Mouse (Mus musculus) heart, adult 2 months (tissue): ENCODE measurements around the gene Hps5. TPM values are rescaled to one million over a fixed set of nuclear protein-coding genes. Genes with fewer than 3 reads are reported as not detected.

Experiments used
- DNase-seq, 2 experiments: peaks; one replicate each; pipeline ENCODE4 v3.0.0; 2021
- H3K27ac ChIP-seq: fragments of 200-600 bp; 2 replicates; pipeline ENCODE4 v1.8.1; 2022
- H3K27me3 ChIP-seq: fragments of 200-500 bp; 2 replicates; pipeline ENCODE4 v1.6.1; 2012; ENCODE audit warnings: mild to moderate bottlenecking, low read length, inconsistent platforms, mixed read lengths; ENCODE audit not compliant: control insufficient read depth, insufficient read depth
- H3K36me3 ChIP-seq: fragments of 200-500 bp; 2 replicates; pipeline ENCODE4 v1.6.1; 2012; ENCODE audit warnings: low read length, inconsistent platforms; ENCODE audit not compliant: control insufficient read depth, insufficient read depth
- H3K4me1 ChIP-seq: fragments of 200-500 bp; 2 replicates; pipeline ENCODE4 v1.6.1; 2011; ENCODE audit warnings: low read length; ENCODE audit not compliant: control insufficient read depth, insufficient read depth
- H3K4me3 ChIP-seq: fragments of 200-600 bp; 2 replicates; pipeline ENCODE4 v1.8.1; 2022
- H3K79me2 ChIP-seq: fragments of 200-500 bp; replicated peaks from 2 replicates; pipeline ENCODE4 v1.6.1; 2012; ENCODE audit warnings: mild to moderate bottlenecking, inconsistent platforms, low read length, moderate library complexity, mixed read lengths; ENCODE audit not compliant: control insufficient read depth, insufficient read depth
- H3K9ac ChIP-seq: fragments of 200-500 bp; 2 replicates; pipeline ENCODE4 v1.6.1; 2012; ENCODE audit warnings: low read depth, mild to moderate bottlenecking, control low read depth, inconsistent platforms, low read length, mixed read lengths
- CTCF ChIP-seq: fragments of 200-600 bp; IDR thresholded peaks from 2 replicates; pipeline ENCODE4 v1.8.1; 2022; ENCODE audit warnings: antibody characterized with exemption, mild to moderate bottlenecking, moderate library complexity
- EP300 ChIP-seq: fragments of 200-500 bp; IDR thresholded peaks from 2 replicates; pipeline ENCODE4 v1.6.1; 2011; ENCODE audit warnings: low read depth, low read length, control low read depth; ENCODE audit not compliant: insufficient read depth
- POLR2A ChIP-seq: fragments of 200-500 bp; IDR thresholded peaks from 2 replicates; pipeline ENCODE4 v1.6.1; 2011; ENCODE audit warnings: mild to moderate bottlenecking, low read depth, low read length, control low read depth; ENCODE audit not compliant: insufficient read depth
- WGBS: fragments of 180-500 bp; shearing (Covaris S2); methylation state at CpG from one replicate; pipeline ENCODE4 v1.1.7; 2018; 5-methylcytosine and 5-hydroxymethylcytosine counted together
- intact Hi-C: fragments of 180-260 bp; cut with DNase I; formaldehyde crosslinking; loops from one replicate; pipeline ENCODE4 v1.15.1; 2025
- polyA plus RNA-seq: library from polyadenylated mRNA; depleted of rRNA; stranded (reverse); fragments of >200 nt; gene quantifications from 2 replicates; pipeline ENCODE4 v1.2.3, GENCODE M21; 2012
- total RNA-seq, 2 experiments: library from RNA; stranded (reverse); gene quantifications; 2 replicates each; pipeline ENCODE4 v1.2.3; 2021

Gene Hps5
- total and polyA plus RNA-seq, 3 experiments, result 5.2 to 9.2 (median 7.5) TPM

DNA sequence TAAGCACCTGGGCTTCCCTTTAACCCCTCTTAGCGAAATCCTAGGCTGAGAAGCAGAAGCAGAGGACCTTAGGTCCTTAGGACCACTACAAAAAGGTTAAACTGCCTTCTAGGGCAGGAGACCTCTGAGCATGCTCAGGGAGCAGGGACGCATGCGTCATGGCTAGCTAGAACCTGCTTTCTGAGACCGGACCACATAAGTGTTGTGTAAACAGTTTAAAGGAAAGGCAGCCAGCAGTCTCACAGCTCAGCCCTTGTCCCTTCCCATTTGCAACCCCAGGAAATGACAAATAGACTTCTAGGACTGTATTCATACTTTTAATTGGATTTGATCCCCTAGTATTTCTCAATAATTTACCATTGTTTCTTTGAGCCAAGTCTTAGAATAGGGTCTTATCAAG is 44.5 kb upstream of the Hps5 start:
- H3K27me3 ChIP-seq, result no peaks in the 10 kb centered on the region
- H3K36me3 ChIP-seq, result no peaks in the 10 kb centered on the region
- TF ChIP-seq POLR2A (no peak), EP300 (no peak), CTCF (no peak)
- intact Hi-C loops, result no loop called here
- WGBS, result 65% methylated on average over 4 of the region's 4 CpGs
- H3K79me2 ChIP-seq, result no peaks in the 10 kb centered on the region
- no peak for DNase-seq
- H3K4me3 ChIP-seq, result no peak overlapping the region
- H3K27ac ChIP-seq, result no peak overlapping the region
- peaks cover 19% of the 10 kb centered on the region for H3K4me1 ChIP-seq
- H3K9ac ChIP-seq, result no peak overlapping the region

DNA sequence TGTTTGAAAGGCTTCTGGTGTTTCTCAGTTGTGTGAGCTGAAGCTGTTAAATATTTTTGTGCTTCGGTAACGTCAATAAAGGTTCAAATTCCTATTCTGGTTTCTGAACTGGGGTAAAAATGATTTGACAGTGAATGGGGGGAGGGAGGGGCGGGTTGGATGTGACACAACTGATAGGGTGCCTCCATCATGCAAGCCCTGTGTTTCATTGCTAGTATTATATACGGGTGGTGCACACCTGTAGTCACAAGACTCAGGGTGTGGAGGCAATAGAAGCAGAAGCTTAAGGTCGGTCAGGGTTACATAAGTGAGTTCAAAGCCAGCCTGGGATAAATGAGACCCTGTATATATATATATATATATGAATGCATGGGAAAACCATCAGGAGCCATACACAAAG is 44.0 kb upstream of the Hps5 start:
- Histone ChIP-seq H3K79me2 (no peaks in the 10 kb centered on the region), H3K27ac (peak overlapping the region; percentile 84), H3K36me3 (no peaks in the 10 kb centered on the region), H3K4me1 (peaks cover 17% of the 10 kb centered on the region), H3K27me3 (no peaks in the 10 kb centered on the region), H3K4me3 (no peak overlapping the region), H3K9ac (no peak overlapping the region)
- DNase-seq, result no peak
- 81% methylated on average over 5 of the region's 5 CpGs for WGBS
- intact Hi-C loops, result no loop called here
- TF ChIP-seq CTCF (no peak), POLR2A (no peak), EP300 (no peak)

DNA sequence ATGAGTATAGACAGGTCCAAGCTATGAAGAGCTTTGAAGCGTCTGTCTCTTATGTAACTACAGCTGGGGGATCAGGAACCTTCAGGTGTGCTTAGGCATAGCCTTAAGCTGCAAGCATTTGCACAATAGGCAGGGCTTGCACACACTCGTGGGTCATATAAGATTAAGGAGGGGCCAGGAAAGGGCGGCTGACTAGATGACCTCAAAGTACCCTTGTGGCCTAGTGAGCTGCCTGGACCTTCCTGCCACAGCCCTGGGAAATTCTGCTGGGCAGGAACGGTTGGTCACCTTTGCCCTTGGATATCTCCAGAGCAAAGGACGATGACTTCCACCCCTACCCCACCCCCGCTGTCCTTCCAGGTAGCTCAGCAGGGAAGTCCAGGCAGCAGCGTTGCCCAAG is 43.6 kb upstream of the Hps5 start:
- intact Hi-C loops, result no loop called here
- Histone ChIP-seq H3K27me3 (no peaks in the 10 kb centered on the region), H3K36me3 (no peaks in the 10 kb centered on the region), H3K4me3 (no peak overlapping the region), H3K27ac (peak overlapping the region; percentile 84), H3K9ac (no peak overlapping the region), H3K79me2 (no peaks in the 10 kb centered on the region), H3K4me1 (peaks cover 15% of the 10 kb centered on the region)
- TF ChIP-seq POLR2A (no peak), EP300 (no peak)
- peak; percentile 42 to 47 for DNase-seq
- WGBS, result 28% methylated on average over 7 of the region's 7 CpGs

DNA sequence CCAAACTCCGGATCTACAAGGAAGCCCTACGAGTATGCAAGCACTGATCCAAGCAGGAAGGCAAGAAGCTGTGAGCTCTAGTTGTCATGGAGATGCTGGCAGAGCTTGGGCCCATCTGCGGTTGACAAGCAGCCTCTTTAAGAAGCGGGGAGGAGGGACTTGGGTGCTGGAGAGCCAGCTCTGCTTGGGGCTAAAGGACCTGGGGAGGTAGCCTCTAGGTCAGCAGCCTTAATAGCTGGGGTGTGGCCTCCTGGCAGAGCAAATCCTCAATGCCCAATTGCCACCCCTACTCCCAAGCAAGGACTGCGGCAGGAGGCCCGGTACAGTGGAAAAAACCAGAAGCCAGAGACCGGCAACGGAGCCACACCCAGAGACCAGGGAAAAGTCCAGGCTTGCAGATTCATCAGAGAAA is 43.0 kb upstream of the Hps5 start:
- no peaks in the 10 kb centered on the region for H3K36me3 ChIP-seq
- no peak for TF ChIP-seq CTCF
- TF ChIP-seq POLR2A, result peak; percentile 60; the same call in 1 of the 2 replicates
- 0 out of 2 replicates have a peak, but pooled peaks have one; percentile 23 for TF ChIP-seq EP300
- no peak overlapping the region for H3K9ac ChIP-seq
- no peaks in the 10 kb centered on the region for H3K79me2 ChIP-seq
- no peaks in the 10 kb centered on the region for H3K27me3 ChIP-seq
- H3K4me1 ChIP-seq, result peaks cover 15% of the 10 kb centered on the region
- 24% methylated on average over 8 of the region's 8 CpGs for WGBS
- DNase-seq, result peak; percentile 77 to 85
- peak overlapping the region; percentile 84 for H3K27ac ChIP-seq
- intact Hi-C loops, result no loop called here
- H3K4me3 ChIP-seq, result no peak overlapping the region

DNA sequence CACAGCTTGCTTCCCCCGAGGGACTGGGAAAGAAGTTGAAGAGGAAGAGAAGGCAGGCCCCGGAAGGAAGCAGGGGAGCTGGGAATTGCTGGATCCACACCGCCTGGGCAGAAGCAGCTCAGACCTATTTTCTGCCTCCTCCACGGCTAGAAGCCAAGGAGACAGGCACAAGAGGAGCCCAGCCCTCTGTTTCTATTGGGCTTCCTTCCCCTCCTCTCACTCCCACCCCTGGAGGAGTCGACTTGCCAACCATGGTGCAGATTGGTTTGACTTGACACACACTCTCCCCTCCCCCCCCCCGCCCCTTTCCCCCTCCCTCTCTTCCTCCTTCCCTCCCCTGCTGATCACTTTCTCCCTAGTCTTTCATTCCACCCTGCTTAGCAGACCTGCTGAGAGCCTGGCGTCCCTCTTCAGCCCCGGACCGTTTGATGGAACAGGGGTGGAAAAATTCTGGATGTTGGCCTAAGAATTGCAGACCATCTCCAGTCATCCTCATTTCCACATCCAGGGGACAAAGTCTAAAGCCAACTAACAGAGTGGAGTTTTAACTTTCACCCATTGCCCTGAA is 42.3 kb upstream of the Hps5 start:
- no peaks in the 10 kb centered on the region for H3K36me3 ChIP-seq
- H3K27me3 ChIP-seq, result no peaks in the 10 kb centered on the region
- 15% methylated on average over 7 of the region's 9 CpGs for WGBS
- no peaks in the 10 kb centered on the region for H3K79me2 ChIP-seq
- intact Hi-C loops, result no loop called here
- H3K4me3 ChIP-seq, result no peak overlapping the region
- no peak overlapping the region for H3K9ac ChIP-seq
- H3K4me1 ChIP-seq, result peaks cover 19% of the 10 kb centered on the region
- peak; percentile 67 to 74 for DNase-seq
- H3K27ac ChIP-seq, result peak overlapping the region; percentile 84
- TF ChIP-seq EP300, result 0 out of 2 replicates have a peak, but pooled peaks have one; percentile 26
- TF ChIP-seq POLR2A, result peak; percentile 72
- no peak for TF ChIP-seq CTCF

DNA sequence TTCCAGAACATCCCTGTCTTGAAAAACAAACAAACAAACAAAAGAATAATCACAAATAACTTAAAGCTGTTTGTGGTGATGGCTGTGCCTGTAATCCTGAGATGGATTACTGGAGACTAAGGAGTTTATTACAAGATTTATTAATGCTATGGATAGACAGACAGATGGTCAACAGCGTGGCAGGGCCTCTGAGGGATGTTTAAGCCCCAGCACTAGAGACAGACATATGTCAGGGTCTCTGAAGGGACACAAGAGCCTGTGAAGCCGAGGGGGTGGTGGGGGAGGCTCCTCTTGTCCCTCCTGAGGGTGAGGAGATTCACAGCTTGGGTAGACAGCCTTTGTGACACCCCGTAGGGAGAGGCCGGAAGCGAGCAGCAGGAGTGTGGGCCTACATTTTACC is 41.2 kb upstream of the Hps5 start:
- Histone ChIP-seq H3K36me3 (no peaks in the 10 kb centered on the region), H3K4me1 (peaks cover 19% of the 10 kb centered on the region), H3K27me3 (no peaks in the 10 kb centered on the region), H3K79me2 (no peaks in the 10 kb centered on the region), H3K27ac (peak overlapping the region; percentile 84), H3K9ac (no peak overlapping the region), H3K4me3 (no peak overlapping the region)
- TF ChIP-seq EP300 (no peak), POLR2A (no peak), CTCF (no peak)
- DNase-seq, result no peak
- intact Hi-C loops, result no loop called here
- 84% methylated on average over 5 of the region's 5 CpGs for WGBS
